Mouse (Mus musculus) kidney, adult 2 months (tissue): ENCODE measurements at regions not wholly inside any gene's neighbourhood (a gene's known extent, or its start where the extent isn't known, plus 50 kb on each side); places are given as distances from the start of the nearest gene placed in this dataset.

Experiments used
- CTCF ChIP-seq: fragments of 200-500 bp; conservative IDR thresholded peaks from 2 replicates; pipeline ENCODE4 v1.5.1; 2011; ENCODE audit warnings: low read depth, mild to moderate bottlenecking, control low read depth, low read length, moderate library complexity, mixed read lengths; ENCODE audit not compliant: insufficient read depth, insufficient read length
- POLR2A ChIP-seq: fragments of 200-500 bp; IDR thresholded peaks from one replicate; pipeline ENCODE4 v1.6.1; 2011; ENCODE audit warnings: low read depth, low read length, control low read depth

- no peak for TF ChIP-seq CTCF
- no peak for TF ChIP-seq POLR2A
Observed at GRCm38 (mm10) chr11:23201701-23202449, 54.0 kb upstream of the Xpo1 start.
